Mouse (Mus musculus) heart, adult 2 months (tissue): ENCODE results near the gene Sar1a.

Source experiments
- CTCF ChIP-seq: fragments of 200-600 bp; IDR thresholded peaks from 2 replicates; pipeline ENCODE4 v1.8.1; 2022; ENCODE audit warnings: antibody characterized with exemption, mild to moderate bottlenecking, moderate library complexity
- EP300 ChIP-seq: fragments of 200-500 bp; IDR thresholded peaks from 2 replicates; pipeline ENCODE4 v1.6.1; 2011; ENCODE audit warnings: low read depth, low read length, control low read depth; ENCODE audit not compliant: insufficient read depth
- POLR2A ChIP-seq: fragments of 200-500 bp; IDR thresholded peaks from 2 replicates; pipeline ENCODE4 v1.6.1; 2011; ENCODE audit warnings: mild to moderate bottlenecking, low read depth, low read length, control low read depth; ENCODE audit not compliant: insufficient read depth

- no peak for TF ChIP-seq CTCF
- TF ChIP-seq POLR2A = no peak
- no peak for TF ChIP-seq EP300
Measured at GRCm38 (mm10) chr10:61662391-61662988, 17.6 kb upstream of the Sar1a start.
